Mouse (Mus musculus) heart, adult 11 months (tissue): Measurements from ENCODE around the gene Gm14744.
"Not testable (repeated sequence)": the region's sequence is repeated elsewhere in the genome, so short reads cannot be mapped to it uniquely, and the experiment has no call there.

Source experiments
- DNase-seq: peaks from one replicate; pipeline ENCODE4 v3.0.0; 2022

Gene Gm14744

DNA sequence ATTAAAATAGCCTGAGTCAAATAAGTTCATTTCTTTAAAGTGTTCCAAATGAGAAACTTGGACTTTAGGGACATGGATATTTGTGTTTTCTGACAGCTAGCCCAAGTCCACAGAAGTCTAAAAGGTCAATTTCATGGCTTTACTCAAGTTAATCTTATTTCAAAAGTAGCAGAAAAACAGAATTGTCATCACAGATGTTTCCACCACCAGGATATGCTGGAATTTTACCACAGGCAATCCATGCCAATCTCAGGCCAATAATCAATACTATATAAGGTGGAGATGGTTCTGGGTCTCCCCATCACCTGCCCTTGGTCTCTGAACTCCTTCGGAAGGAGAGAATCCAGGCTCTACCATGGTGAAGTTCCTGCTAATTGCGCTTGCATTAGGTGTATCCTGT is at the start of gene Gm14744:
Gene Gm14744 (plus strand): TSS at position 301 of the 400 bp plus-strand sequence.
- not testable (repeated sequence) for DNase-seq

DNA sequence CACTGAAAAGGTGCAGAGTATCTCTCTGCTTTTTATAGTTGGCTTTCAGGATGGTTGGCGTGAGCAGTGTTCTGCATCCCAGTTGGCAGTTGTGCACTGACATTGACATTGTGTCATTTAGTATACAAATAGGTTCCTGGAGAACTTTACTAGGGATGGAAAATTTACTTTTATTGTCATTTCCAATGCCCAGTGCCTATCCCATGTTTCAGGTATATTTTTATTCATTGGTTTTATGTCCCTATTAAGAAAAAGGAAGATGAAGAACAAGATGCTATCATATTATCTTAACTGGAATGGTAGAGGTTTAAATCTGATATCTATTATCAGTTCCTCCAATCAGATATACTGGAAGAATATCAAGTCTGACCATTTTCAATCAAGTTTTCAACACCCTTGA is 11.0 kb upstream of the Gm14744 start, which contains the start of gene Pbsn:
Gene Pbsn (minus strand): TSS at position 101 of the 400 bp plus-strand sequence.
- no peak for DNase-seq

DNA sequence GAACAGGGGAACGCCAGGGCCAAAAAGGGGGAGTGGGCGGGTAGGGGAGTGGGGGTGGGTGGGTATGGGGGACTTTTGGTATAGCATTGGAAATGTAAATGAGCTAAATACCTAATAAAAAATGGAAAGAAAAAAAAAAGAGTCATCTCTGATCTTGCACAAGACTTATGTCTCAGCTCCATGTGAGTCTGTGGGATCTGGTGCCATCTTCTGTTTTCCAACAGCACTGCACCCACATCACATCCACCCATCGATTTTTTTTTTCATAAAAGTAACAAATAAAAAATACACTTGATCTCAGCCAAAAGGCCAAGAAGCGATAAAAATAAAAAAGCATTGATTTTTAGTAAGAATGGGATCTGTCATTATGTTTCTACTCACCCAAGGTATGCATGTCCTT is 15.5 kb downstream of the Gm14744 start:
- DNase-seq, result not testable (repeated sequence)
